Mouse (Mus musculus) monocyte, adult 5-6 weeks (primary cell): Measurements from ENCODE around the gene Lrfn3. TPM values are rescaled to one million over a fixed set of nuclear protein-coding genes. Genes with fewer than 3 reads are reported as not detected.

ENCODE experiments used
- ATAC-seq: fragments of 153-309, 156-312 bp; replicated peaks from 2 replicates; pipeline ENCODE4 v1.8.0; 2017; ENCODE audit warnings: mild to moderate bottlenecking; ENCODE audit not compliant: low TSS enrichment, insufficient number of reproducible peaks, severe bottlenecking, poor library complexity, low FRiP score
- total RNA-seq: library from RNA; stranded (forward); fragments of 200-1000, 200-491, 200-594 nt; gene quantifications from 3 replicates; pipeline ENCODE4 v1.2.3, GENCODE M21; 2017

The Lrfn3 gene
- total RNA-seq, 1 experiment from 2014 or later: not detected

DNA sequence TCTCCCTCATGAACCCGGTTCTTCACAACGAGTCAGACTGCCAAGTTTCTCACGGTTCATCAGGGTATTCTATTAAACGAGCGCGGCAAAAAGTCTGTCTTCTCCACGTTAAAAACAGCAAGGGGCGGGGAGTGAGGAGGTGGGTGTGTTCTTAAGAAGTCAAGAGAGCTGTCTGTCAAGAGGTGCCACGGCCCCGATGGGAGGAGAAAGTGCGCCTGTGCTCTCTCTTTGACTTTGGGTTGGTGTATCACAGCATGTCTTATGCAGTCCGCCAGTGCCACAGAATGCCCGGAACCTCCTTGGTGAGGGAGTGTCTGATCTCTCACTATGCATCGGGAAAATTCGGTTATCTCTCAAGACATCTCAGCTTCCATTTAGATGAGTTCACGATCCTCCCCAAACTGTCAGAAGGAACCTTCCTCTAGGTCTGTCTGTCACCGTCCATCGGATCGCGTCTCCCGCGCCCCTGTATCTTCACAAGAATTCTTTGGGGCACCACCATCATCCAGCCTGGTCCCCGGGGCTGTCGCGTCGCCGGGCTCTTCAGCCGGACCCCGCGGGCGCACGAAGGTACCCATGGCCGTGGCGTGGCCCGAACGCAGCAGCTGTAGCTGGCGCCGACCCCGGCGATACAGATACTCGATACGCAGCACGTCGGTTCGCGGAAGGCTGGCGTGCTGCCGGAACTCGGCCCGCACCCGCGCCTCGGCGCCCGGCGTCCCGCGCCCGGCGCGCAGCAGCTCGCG, 40.9 kb downstream of the Lrfn3 start, which contains the start of gene E130208F15Rik:
E130208F15Rik (plus strand) TSS at position 202 of the 746 bp plus-strand sequence.
- peak; percentile 33 for ATAC-seq

DNA sequence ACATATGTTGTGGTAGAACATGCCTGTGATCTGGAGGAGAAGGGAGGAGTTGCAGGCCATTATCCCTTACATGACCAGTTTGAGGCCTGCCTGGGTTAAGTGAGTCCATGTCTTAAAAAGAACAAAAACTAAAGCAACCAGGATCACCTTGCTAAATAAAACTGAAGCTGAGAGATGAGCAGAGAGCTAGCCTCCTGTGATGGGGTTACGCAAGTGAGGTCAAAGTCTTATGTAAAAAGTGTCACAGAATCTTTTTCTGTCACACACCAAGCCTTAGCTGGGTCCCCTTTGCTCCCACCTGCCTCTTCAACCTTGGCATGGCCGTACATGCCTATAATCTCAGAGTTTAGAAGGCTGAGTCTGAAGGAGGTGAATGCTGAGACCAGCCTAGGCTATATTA, 41.6 kb downstream of the Lrfn3 start:
- no peak for ATAC-seq

DNA sequence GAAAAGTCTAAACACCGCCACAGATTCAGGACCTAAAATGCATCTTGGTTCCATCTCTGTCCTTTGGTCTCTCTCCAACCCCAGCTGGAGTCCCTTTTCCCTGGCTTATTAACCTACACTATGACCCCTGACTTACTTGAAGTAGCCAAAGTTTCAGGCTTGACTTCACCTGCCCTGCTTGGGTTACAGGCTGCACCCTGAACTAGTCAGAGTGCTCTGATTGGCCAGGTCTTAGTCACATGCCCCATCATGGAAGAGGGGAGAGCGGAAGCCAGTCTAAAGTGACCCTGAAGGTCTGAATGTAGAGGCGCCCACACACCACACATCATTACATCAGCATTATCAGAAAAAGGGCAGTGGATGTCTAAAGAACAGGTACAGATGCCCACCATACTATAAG, 44.4 kb downstream of the Lrfn3 start:
- no peak for ATAC-seq

DNA sequence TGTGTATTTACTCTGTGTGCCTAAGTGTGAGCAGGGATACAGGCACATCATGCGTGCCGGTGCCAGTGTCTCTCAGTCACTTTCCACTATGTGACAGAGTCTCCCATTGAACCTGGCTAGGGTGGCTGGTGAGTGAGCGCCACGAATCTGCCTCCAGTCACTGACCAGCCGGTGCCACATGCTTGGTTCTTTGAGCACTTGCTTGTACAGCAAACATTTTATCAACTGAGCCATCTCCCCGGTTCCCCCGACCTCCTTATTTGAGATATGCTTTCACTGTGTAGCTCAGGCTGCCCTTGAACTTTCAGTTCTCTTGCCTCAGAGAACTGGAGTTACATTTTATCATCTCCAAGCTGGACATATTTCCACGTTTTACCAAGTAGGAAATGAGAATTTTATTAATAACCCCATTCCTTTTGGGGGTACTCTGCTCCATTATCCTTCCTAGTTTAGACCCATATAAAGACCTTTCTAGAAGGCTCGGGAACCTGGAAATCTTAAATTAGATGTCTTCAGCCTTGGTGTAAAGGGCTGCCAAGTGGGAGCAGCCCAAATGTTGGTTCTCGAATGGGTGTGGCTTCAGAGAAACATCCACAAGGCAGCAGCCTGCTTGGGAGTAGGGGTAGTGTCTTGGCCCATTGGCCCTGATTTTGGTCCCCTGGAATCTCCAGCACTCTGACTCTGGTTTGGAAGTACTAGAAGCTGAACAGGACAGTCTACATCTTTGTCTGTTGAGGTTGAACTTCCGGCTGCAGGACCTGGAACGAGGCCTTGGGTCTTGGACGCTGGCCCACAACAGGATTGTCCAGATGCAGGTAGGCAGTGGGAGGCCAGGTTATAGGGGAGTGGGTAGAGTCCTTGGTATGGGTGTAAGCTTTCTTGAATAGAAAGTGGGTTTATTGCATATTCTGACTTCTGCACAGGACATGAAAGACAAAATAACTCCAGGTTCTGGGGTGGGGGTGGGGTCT, 46.7 kb downstream of the Lrfn3 start:
- ATAC-seq: no peak

DNA sequence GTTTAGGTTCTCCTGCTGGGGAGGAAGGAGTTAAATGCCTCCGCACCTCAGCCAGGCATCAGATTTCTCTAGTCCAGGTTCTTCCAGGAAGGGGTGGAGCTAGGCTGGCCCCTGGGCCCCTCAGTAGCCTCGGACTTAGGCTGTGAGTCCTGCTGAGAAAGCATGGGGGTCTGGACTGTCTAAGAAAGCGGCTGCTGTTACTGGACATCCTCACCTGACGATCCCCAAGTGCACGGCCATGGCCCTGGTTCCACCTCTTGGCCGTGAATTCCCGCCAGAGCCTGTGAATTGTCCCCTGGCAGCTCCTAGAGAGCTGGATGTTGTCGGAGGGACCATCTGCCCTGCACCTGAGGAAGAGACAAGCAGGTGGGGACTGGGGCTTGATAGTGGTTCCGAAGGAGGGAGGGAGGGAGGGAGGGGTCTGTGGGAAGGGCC, 47.8 kb downstream of the Lrfn3 start, which contains the start of gene Syne4:
Syne4 (plus strand) TSS at position 87 of the 435 bp plus-strand sequence.
- ATAC-seq: no peak

DNA sequence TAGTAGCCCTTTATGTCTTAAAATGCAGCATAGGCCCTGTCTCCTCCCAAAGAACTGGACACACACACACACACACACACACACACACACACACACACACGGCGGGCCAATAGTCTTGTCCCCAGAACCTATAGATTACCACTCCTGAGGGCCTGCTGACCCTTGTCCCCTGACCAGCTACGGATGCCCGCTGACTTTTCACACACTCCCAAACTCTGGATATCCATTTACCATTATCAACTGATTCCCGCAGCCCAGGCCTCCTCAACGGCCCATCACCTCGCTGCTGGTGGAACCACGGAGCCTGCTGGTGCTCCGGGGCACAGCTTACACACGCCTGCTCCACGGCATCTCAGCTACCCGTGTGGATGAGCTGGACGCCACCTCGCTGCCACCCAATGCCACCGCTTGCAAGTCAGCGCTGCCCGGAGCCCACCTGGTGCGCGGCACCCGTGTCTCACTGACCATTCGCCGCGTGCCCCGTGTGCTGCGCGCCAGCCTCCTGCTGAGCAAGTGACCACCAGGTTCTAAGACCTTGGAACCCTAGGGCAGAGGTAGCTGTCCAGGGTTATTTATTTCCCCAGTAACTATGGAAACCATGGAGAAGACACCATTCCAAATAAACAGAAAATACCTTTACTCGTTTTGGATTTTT, 48.8 kb downstream of the Lrfn3 start:
- ATAC-seq: no peak

DNA sequence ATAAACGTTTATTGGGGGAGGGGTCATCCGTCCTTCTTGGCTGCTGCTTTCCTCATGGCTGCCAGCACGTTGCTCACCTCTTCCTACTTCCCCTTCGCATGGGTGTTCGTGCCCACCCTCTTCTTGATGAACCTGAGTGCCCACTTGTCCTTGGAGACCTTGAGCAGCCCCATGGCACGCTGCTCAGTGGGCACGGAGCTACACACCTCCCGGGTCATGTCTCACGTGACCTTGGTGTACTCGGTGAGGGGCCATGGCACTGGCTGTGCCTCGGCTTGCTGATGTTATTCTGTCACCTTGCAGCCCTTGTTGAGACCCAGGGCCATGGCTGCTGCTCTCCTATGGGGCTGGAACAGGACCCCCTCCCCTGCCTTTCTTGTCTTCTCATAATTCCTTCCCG, 52.4 kb downstream of the Lrfn3 start:
- ATAC-seq: no peak

DNA sequence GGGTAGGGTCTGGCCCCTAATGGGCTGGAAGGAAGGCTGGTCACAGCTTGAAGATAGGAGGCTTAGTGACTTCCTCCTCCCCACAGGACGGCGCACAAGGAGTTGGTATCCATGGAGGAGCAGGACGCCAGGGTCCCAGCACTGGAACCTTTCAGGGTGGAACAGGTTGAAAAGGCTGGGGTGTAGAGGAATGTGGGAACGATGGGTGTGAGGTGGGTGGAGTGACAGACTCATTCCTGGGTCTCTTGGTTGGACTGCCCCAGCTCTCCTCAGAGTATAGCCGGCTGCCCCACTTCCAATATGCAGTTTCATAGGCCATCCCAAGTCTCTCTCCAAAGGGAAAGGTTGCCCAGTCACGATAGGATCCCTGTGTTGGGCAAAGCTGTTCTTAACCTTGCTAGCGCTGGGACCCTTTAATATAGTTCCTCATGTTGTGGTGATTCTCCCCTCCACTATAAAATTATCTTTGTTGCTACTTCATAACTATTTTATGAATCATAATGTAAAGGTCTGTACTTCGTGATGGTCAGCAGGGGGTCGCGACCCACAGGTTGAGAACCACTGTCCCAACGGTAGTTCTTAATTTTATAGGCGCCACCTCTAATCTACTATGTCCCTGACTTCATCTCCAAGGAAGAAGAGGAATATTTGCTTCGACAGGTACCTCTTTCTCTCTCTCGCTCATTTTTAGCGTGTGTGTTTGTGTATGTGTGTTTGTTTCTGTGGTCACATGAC, 53.0 kb downstream of the Lrfn3 start:
- ATAC-seq: no peak

DNA sequence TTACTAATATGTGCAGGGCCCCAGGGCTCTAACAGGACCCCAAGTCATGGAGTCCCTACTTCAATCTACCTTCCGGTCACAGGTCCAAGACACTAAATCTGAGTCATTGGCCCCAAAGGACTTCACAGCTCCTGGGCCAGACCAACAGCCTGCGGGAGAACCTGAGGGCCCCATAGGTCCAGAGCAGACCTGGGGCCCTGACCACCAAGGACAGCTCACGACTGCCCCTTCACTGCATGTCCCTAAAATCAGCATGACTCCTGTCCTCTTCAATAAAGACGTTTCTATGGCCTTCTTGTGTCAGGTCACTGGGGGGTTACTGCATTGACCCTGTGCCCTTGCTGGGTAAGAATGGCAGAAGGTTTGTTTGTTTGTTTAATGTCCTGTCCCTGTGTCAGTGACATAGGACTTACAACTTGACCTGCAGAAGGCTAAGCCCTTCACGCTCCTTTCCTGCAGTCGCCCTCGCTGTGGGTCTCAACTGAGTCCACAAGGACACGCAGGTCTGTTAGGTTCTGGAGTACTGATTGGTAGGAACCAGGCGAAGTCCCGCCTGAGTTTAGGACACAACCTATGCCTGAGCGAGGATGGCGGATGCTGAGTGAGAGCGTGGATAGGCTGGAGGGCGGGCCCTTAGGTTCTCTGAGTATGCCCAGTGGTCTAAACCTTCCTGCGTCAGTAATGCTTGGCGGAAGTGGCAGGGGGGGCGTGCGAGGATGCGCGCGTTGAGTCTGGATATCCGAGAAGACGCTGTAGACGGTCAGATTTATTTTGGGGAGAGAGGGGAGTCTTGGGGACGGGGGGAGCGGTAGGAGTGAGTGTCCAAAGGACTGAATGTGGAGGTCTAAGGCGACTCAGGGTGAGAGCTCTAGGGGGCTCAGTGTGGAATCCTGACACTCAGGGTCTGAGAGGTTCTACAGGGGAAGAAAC, 54.2 kb downstream of the Lrfn3 start, which contains the start of gene Alkbh6:
Alkbh6 (plus strand) TSS at position 642 of the 930 bp plus-strand sequence.
- peak; percentile 99 for ATAC-seq

DNA sequence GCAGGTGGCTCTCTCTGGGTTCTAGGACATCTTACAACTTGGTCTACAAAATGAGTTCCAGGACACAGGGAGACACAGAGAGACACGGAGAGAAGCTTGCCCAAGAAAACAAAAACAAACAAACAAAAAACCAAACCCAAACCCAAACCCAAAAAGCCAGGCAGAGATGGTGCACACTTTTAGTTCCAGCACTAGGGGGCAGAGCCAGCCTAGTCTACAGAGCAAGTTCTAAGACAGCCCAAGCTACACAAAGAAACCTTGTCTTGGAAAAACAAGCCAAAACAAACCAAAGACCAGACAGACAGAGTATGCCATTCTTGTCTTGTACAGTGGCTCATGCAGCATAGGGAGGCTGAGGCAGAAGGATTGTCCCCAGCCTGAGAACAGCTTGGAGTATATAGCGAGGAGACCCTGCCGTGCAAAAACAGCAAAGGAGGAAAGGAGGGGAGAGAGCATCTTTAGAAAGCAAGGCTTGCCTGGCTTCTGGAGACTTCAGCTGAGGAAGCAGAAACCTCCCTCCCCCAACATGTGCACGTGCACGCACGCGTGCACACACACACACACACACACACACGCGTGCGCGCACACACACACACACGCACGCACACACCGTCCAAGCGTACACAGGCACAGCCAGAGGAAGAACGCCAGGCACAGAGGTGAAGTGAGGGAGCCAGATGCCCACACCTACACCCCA, 56.3 kb downstream of the Lrfn3 start:
- ATAC-seq: no peak

Other genes with a start within 250 kb of the Lrfn3 start
- gene Zfp382, start 240.8 kb downstream of the Lrfn3 start, total RNA-seq: 3.6 to 16.7 TPM (median 6.6 TPM) in 3 replicates
- 26.9 to 47.7 TPM (median 40.3 TPM) in 3 replicates for gene Zfp146, start 193.0 kb downstream of the Lrfn3 start, total RNA-seq
- not detected in 3 replicates for gene Cox7a1, start 178.6 kb downstream of the Lrfn3 start, total RNA-seq
- 217 to 229 TPM (median 219 TPM) in 3 replicates for gene Capns1, start 164.0 kb downstream of the Lrfn3 start, total RNA-seq
- 29.5 to 52.1 TPM (median 49.3 TPM) in 3 replicates for gene Polr2i, start 130.8 kb downstream of the Lrfn3 start, total RNA-seq
- 32.7 to 60.7 TPM (median 37.0 TPM) in 3 replicates for gene Tbcb, start 130.5 kb downstream of the Lrfn3 start, total RNA-seq
- not detected in 3 replicates for gene Ovol3, start 127.0 kb downstream of the Lrfn3 start, total RNA-seq
- gene Thap8, start 82.7 kb downstream of the Lrfn3 start, total RNA-seq: 1.0 to 3.2 TPM in 2 of 3 replicates, not detected in the other
- gene Wdr62, start 82.4 kb downstream of the Lrfn3 start, total RNA-seq: 1.3 to 4.7 TPM (median 3.0 TPM) in 3 replicates
- gene Clip3, start 71.0 kb downstream of the Lrfn3 start, total RNA-seq: 2.2 TPM in 1 of 3 replicates, not detected in the others
- gene Alkbh6, start 54.1 kb downstream of the Lrfn3 start, total RNA-seq: 27.8 to 47.4 TPM (median 35.8 TPM) in 3 replicates
- 3.0 TPM in 1 of 3 replicates, not detected in the others for gene Syne4, start 48.0 kb downstream of the Lrfn3 start, total RNA-seq
- 2.2 to 10.7 TPM (median 8.0 TPM) in 3 replicates for gene E130208F15Rik, start 41.0 kb downstream of the Lrfn3 start, total RNA-seq
- 11.3 to 13.7 TPM (median 11.5 TPM) in 3 replicates for gene Sdhaf1, start 38.9 kb downstream of the Lrfn3 start, total RNA-seq
- 1,651 to 1,754 TPM (median 1,724 TPM) in 3 replicates for gene Tyrobp, start 51.0 kb upstream of the Lrfn3 start, total RNA-seq
- gene Hcst, start 57.1 kb upstream of the Lrfn3 start, total RNA-seq: 44.2 to 97.2 TPM (median 67.5 TPM) in 3 replicates
- 25.9 to 48.3 TPM (median 34.1 TPM) in 3 replicates for gene Nfkbid, start 59.0 kb upstream of the Lrfn3 start, total RNA-seq
- gene Aplp1, start 82.8 kb upstream of the Lrfn3 start, total RNA-seq: 0.68 TPM in 1 of 3 replicates, not detected in the others
- gene Kirrel2, start 94.9 kb upstream of the Lrfn3 start, total RNA-seq: not detected in 3 replicates
- not detected in 3 replicates for gene Nphs1, start 95.5 kb upstream of the Lrfn3 start, total RNA-seq
- gene Prodh2, start 130.8 kb upstream of the Lrfn3 start, total RNA-seq: not detected in 3 replicates
- 0.97 to 1.5 TPM in 2 of 3 replicates, not detected in the other for gene Arhgap33, start 172.3 kb upstream of the Lrfn3 start, total RNA-seq
- gene Hspb6, start 189.4 kb upstream of the Lrfn3 start, total RNA-seq: 0.19 to 2.7 TPM (median 1.5 TPM) in 3 replicates
- 1.7 to 4.3 TPM (median 3.3 TPM) in 3 replicates for gene Proser3, start 189.5 kb upstream of the Lrfn3 start, total RNA-seq
- 8.1 to 26.1 TPM (median 10.0 TPM) in 3 replicates for gene Lin37, start 197.1 kb upstream of the Lrfn3 start, total RNA-seq
- gene U2af1l4, start 200.5 kb upstream of the Lrfn3 start, total RNA-seq: 66.7 to 101 TPM (median 99.2 TPM) in 3 replicates
- 3.5 to 14.5 TPM (median 11.1 TPM) in 3 replicates for gene Gm49396, start 200.6 kb upstream of the Lrfn3 start, total RNA-seq
- gene Psenen, start 200.9 kb upstream of the Lrfn3 start, total RNA-seq: 76.7 to 145 TPM (median 135 TPM) in 3 replicates
- 0.43 TPM in 1 of 3 replicates, not detected in the others for gene Igflr1, start 202.7 kb upstream of the Lrfn3 start, total RNA-seq
- gene Kmt2b, start 226.0 kb upstream of the Lrfn3 start, total RNA-seq: 15.4 to 44.0 TPM (median 23.8 TPM) in 3 replicates
- 8.4 to 30.5 TPM (median 20.6 TPM) in 3 replicates for gene Zbtb32, start 236.1 kb upstream of the Lrfn3 start, total RNA-seq